Mouse (Mus musculus): ENCODE measurements around the gene Nucb2. TPM values are rescaled to one million over a fixed set of nuclear protein-coding genes. Genes with fewer than 3 reads are reported as not detected.

Nucb2 gene
- total and polyA plus RNA-seq, 3 experiments = 12.8 to 25.2 (median 20.0) TPM

GRCm38 (mm10) chr7:116496760-116497159, 7.4 kb upstream of the Nucb2 start:
- DNase-seq (ENCODE audit: extremely low read depth) = no peak
- Histone ChIP-seq H3K27me3 (replicated peaks) (no peaks in the 10 kb centered on the region), H3K4me3 (replicated peaks in 1 of 3; ENCODE audit: low read depth in 2 of 3, low read length in 2 of 3, poor library complexity in 1 of 3) (no peak overlapping the region), H3K4me1 (ENCODE audit: control insufficient read depth in 1 of 2, insufficient read depth in 2 of 2) (peaks cover 6 to 19% of the 10 kb centered on the region in 2 experiments; a peak in 3 of 4 replicates), H3K4me2 (ENCODE audit: insufficient read depth, low read depth, poor library complexity, severe bottlenecking) (no peak overlapping the region), H3K9me3 (replicated peaks; ENCODE audit: low read length) (peaks cover 6% of the 10 kb centered on the region), H3K36me3 (replicated peaks in 1 of 2; ENCODE audit: control insufficient read depth in 1 of 2, insufficient read depth in 1 of 2, low read length in 1 of 2) (no peaks in the 10 kb centered on the region), H3K9ac (ENCODE audit: insufficient read depth, low read depth) (no peak overlapping the region), H3K79me2 (replicated peaks; ENCODE audit: control insufficient read depth, extremely low read depth, insufficient read depth, poor library complexity, severe bottlenecking) (no peaks in the 10 kb centered on the region), H3K27ac (ENCODE audit: insufficient read depth, low read depth) (no peak overlapping the region)
- dilution Hi-C loops (cut with MboI; ENCODE audit: extremely low pct_ligation_motif_present, extremely low pct_unique_long_range_greater_than_20kb, low sequenced_read_pairs) = no loop called here
- TF ChIP-seq POLR2AphosphoS2 (IDR thresholded peaks at IDR 0.05; ENCODE audit: low read depth, low read length) = no peak
- TF ChIP-seq SMC3 (IDR thresholded peaks at IDR 0.05; ENCODE audit: low read depth, low read length) = no peak
- no peak for TF ChIP-seq MXI1 (IDR thresholded peaks at IDR 0.05; ENCODE audit: low read depth, low read length)
- no peak for TF ChIP-seq NRF1 (IDR thresholded peaks at IDR 0.05; ENCODE audit: low read depth, low read length)
- TF ChIP-seq ZMIZ1 (IDR thresholded peaks at IDR 0.05; ENCODE audit: low read depth, low read length) = no peak
- in situ Hi-C loops (cut with MboI; ENCODE audit: low pct_ligation_motif_present, low pct_unique_long_range_greater_than_20kb, low sequenced_read_pairs) = no loop called here

- Histone ChIP-seq H3K9ac (ENCODE audit: insufficient read depth, low read depth) (peak overlapping the region; percentile 33; the same call in 1 of the 2 replicates), H3K27me3 (replicated peaks) (no peaks in the 10 kb centered on the region), H3K4me1 (ENCODE audit: control insufficient read depth in 1 of 2, insufficient read depth in 2 of 2) (peaks cover 0 to 28% of the 10 kb centered on the region in 2 experiments; a peak in 2 of 4 replicates), H3K79me2 (replicated peaks; ENCODE audit: control insufficient read depth, extremely low read depth, insufficient read depth, poor library complexity, severe bottlenecking) (no peaks in the 10 kb centered on the region), H3K4me2 (ENCODE audit: insufficient read depth, low read depth, poor library complexity, severe bottlenecking) (peak overlapping the region; percentile 55), H3K27ac (ENCODE audit: insufficient read depth, low read depth) (no peak overlapping the region), H3K4me3 (replicated peaks in 1 of 3; ENCODE audit: low read depth in 2 of 3, low read length in 2 of 3, poor library complexity in 1 of 3) (peak overlapping the region; percentile 78 to 91 (median 80)), H3K9me3 (replicated peaks; ENCODE audit: low read length) (peaks cover 2% of the 10 kb centered on the region), H3K36me3 (replicated peaks in 1 of 2; ENCODE audit: control insufficient read depth in 1 of 2, insufficient read depth in 1 of 2, low read length in 1 of 2) (peaks cover 0 to 2% of the 10 kb centered on the region in 2 experiments)
- in situ Hi-C loops (cut with MboI; ENCODE audit: low pct_ligation_motif_present, low pct_unique_long_range_greater_than_20kb, low sequenced_read_pairs) (loop anchor here (25.0 kb wide), 1 partner anchor 167 kb away; the partner anchor contains the start of gene Rps13), dilution Hi-C loops (cut with MboI; ENCODE audit: extremely low pct_ligation_motif_present, extremely low pct_unique_long_range_greater_than_20kb, low sequenced_read_pairs) (no loop called here)
- peak; percentile 49 for DNase-seq (ENCODE audit: extremely low read depth)
- TF ChIP-seq ELF1 (IDR thresholded peaks at IDR 0.05; ENCODE audit: low read depth, low read length) (no peak), ZNF384 (IDR thresholded peaks at IDR 0.05; ENCODE audit: low read depth, low read length) (no peak), BHLHE40 (IDR thresholded peaks at IDR 0.05; ENCODE audit: low read depth, low read length) (peak; percentile 57), MAX (IDR thresholded peaks at IDR 0.05; ENCODE audit: low read length) (no peak), MAZ (IDR thresholded peaks at IDR 0.05; ENCODE audit: low read depth, low read length) (peak; percentile 37; the same call in 1 of the 2 replicates), EP300 (IDR thresholded peaks at IDR 0.05; ENCODE audit: low read length) (peak; percentile 65), CTCF (conservative IDR thresholded peaks at IDR 0.05 in 1 of 2, IDR thresholded peaks at IDR 0.05 in 1 of 2; ENCODE audit: low read depth in 2 of 2, low read length in 2 of 2) (no peak), RCOR1 (conservative IDR thresholded peaks at IDR 0.05; ENCODE audit: low read depth, low read length) (peak; percentile 70; the same call in 1 of the 2 replicates), ZKSCAN1 (IDR thresholded peaks at IDR 0.05; ENCODE audit: borderline replicate concordance, low read depth, low read length) (no peak), KAT2A (IDR thresholded peaks at IDR 0.05; ENCODE audit: insufficient replicate concordance, low read length) (no peak), MAFK (IDR thresholded peaks at IDR 0.05; ENCODE audit: insufficient replicate concordance, low read length) (peak; percentile 54; the same call in 1 of the 2 replicates), TCF12 (IDR thresholded peaks at IDR 0.05; ENCODE audit: low read depth, low read length) (peak; percentile 42; the same call in 1 of the 2 replicates), ETS1 (conservative IDR thresholded peaks at IDR 0.05; ENCODE audit: low read depth, low read length) (0 out of 2 replicates have a peak, but pooled peaks have one; percentile 36), IRF4 (IDR thresholded peaks at IDR 0.05; ENCODE audit: low read depth, low read length) (peak; percentile 48; the same call in 1 of the 2 replicates), SIN3A (IDR thresholded peaks at IDR 0.05; ENCODE audit: low read length) (peak; percentile 74)
Observed at GRCm38 (mm10) chr7:116504818-116505170, 625 bp downstream of the Nucb2 start.

Data from CH12.LX (cell line).